Mouse (Mus musculus): ENCODE results near the gene Gm21988.

DNA sequence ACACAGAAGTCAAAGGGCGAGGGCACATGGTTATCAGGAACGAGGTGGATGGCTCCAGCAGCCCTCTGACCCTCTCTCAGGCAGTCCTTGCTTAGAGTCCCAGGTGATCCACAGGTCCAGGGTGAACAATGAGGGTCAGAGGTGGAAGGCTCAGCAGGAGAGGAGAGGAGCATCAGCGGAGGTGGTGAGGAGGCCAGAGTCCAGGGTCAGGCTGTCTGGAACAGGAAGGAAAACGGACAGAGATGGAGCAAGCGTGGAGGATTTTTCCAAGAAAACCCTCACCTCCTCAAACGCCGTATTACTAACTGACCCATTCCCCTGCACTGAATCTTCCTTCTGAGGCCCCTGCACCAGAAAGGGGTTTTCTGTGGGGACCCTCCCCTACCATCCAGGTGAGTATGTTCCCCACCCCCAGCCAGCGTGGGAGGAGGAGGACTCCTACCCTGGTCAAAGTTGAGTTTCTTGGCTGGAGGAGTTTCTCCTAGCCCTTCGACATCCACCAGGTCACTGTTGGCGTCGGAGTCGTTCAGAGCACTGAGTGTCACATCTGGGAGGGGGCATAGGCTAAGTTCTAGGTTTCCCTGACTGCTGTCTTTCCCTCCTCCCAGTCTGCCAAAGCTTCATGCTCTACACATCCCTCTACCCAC is 4.3 kb downstream of the Gm21988 start:
- TF ChIP-seq CTCF (IDR thresholded peaks at IDR 0.05; ENCODE audit: borderline replicate concordance, insufficient read depth, low read depth, low read length), result no peak
- no peak for TF ChIP-seq POLR2A (IDR thresholded peaks at IDR 0.05; ENCODE audit: borderline replicate concordance, insufficient read depth, low read length)
